Mouse (Mus musculus): Measurements from ENCODE around the gene Olfr315. TPM values are rescaled to one million over a fixed set of nuclear protein-coding genes. Genes with fewer than 3 reads are reported as not detected.

The Olfr315 gene
- polyA plus RNA-seq (2014; fragmentation: Illumina TruSeq; extraction: RNeasy Lipid Tissue Mini Kit (QIAGEN cat#74804)): not detected

GRCm38 (mm10) chr11:58772888-58773287 lies at the start of gene Olfr315:
Gene Olfr315 (plus strand): TSS chr11:58773188.

GRCm38 (mm10) chr11:58723914-58724313 lies 49.1 kb upstream of the Olfr315 start, which contains the start of gene Olfr318:
Gene Olfr318 (minus strand): TSS chr11:58724014.

GRCm38 (mm10) chr11:58738792-58739262 lies 34.2 kb upstream of the Olfr315 start, which contains the start of gene Olfr317:
Gene Olfr317 (minus strand): TSS chr11:58739212.

GRCm38 (mm10) chr11:58752434-58752833 lies 20.6 kb upstream of the Olfr315 start, which contains the start of gene Olfr316:
Gene Olfr316 (plus strand): TSS chr11:58752734.

GRCm38 (mm10) chr11:58782480-58783089 lies 9.6 kb downstream of the Olfr315 start, which contains the start of gene Olfr314:
Gene Olfr314 (plus strand): TSS chr11:58782952.

GRCm38 (mm10) chr11:58801558-58802228 lies 28.7 kb downstream of the Olfr315 start, which contains the start of gene Fam183b:
Gene Fam183b (minus strand): TSS chr11:58801960.

GRCm38 (mm10) chr11:58814700-58815099 lies 41.7 kb downstream of the Olfr315 start, which contains the start of gene Olfr313:
Gene Olfr313 (plus strand): TSS chr11:58815000.

GRCm38 (mm10) chr11:58828937-58829336 lies 55.9 kb downstream of the Olfr315 start, which contains the start of gene Olfr312:
Gene Olfr312 (plus strand): TSS chr11:58829237.

Other genes with a start within 250 kb of the Olfr315 start
- gene Olfr330, start 238.4 kb upstream of the Olfr315 start, polyA plus RNA-seq (2014; fragmentation: Illumina TruSeq; extraction: RNeasy Lipid Tissue Mini Kit (QIAGEN cat#74804)): 4.5 TPM
- 5.1 TPM for gene Olfr329-ps, start 226.8 kb upstream of the Olfr315 start, polyA plus RNA-seq (2014; fragmentation: Illumina TruSeq; extraction: RNeasy Lipid Tissue Mini Kit (QIAGEN cat#74804))
- 0.20 TPM for gene Olfr328, start 217.6 kb upstream of the Olfr315 start, polyA plus RNA-seq (2014; fragmentation: Illumina TruSeq; extraction: RNeasy Lipid Tissue Mini Kit (QIAGEN cat#74804))
- not detected for gene Olfr224, start 202.6 kb upstream of the Olfr315 start, polyA plus RNA-seq (2014; fragmentation: Illumina TruSeq; extraction: RNeasy Lipid Tissue Mini Kit (QIAGEN cat#74804))
- not detected for gene Olfr325, start 195.5 kb upstream of the Olfr315 start, polyA plus RNA-seq (2014; fragmentation: Illumina TruSeq; extraction: RNeasy Lipid Tissue Mini Kit (QIAGEN cat#74804))
- gene Olfr324, start 178.1 kb upstream of the Olfr315 start, polyA plus RNA-seq (2014; fragmentation: Illumina TruSeq; extraction: RNeasy Lipid Tissue Mini Kit (QIAGEN cat#74804)): not detected
- 0.80 TPM for gene 2210407C18Rik, start 157.1 kb upstream of the Olfr315 start, polyA plus RNA-seq (2014; fragmentation: Illumina TruSeq; extraction: RNeasy Lipid Tissue Mini Kit (QIAGEN cat#74804))
- not detected for gene Olfr323, start 142.7 kb upstream of the Olfr315 start, polyA plus RNA-seq (2014; fragmentation: Illumina TruSeq; extraction: RNeasy Lipid Tissue Mini Kit (QIAGEN cat#74804))
- not detected for gene Trim58, start 132.7 kb upstream of the Olfr315 start, polyA plus RNA-seq (2014; fragmentation: Illumina TruSeq; extraction: RNeasy Lipid Tissue Mini Kit (QIAGEN cat#74804))
- not detected for gene Olfr322, start 114.4 kb upstream of the Olfr315 start, polyA plus RNA-seq (2014; fragmentation: Illumina TruSeq; extraction: RNeasy Lipid Tissue Mini Kit (QIAGEN cat#74804))
- not detected for gene Olfr320, start 92.1 kb upstream of the Olfr315 start, polyA plus RNA-seq (2014; fragmentation: Illumina TruSeq; extraction: RNeasy Lipid Tissue Mini Kit (QIAGEN cat#74804))
- not detected for gene Olfr319, start 74.0 kb upstream of the Olfr315 start, polyA plus RNA-seq (2014; fragmentation: Illumina TruSeq; extraction: RNeasy Lipid Tissue Mini Kit (QIAGEN cat#74804))
- gene Olfr318, start 49.2 kb upstream of the Olfr315 start, polyA plus RNA-seq (2014; fragmentation: Illumina TruSeq; extraction: RNeasy Lipid Tissue Mini Kit (QIAGEN cat#74804)): not detected
- gene Olfr317, start 34.0 kb upstream of the Olfr315 start, polyA plus RNA-seq (2014; fragmentation: Illumina TruSeq; extraction: RNeasy Lipid Tissue Mini Kit (QIAGEN cat#74804)): not detected
- gene Olfr316, start 20.5 kb upstream of the Olfr315 start, polyA plus RNA-seq (2014; fragmentation: Illumina TruSeq; extraction: RNeasy Lipid Tissue Mini Kit (QIAGEN cat#74804)): not detected
- not detected for gene Olfr314, start 9.8 kb downstream of the Olfr315 start, polyA plus RNA-seq (2014; fragmentation: Illumina TruSeq; extraction: RNeasy Lipid Tissue Mini Kit (QIAGEN cat#74804))
- 17.5 TPM for gene Fam183b, start 28.8 kb downstream of the Olfr315 start, polyA plus RNA-seq (2014; fragmentation: Illumina TruSeq; extraction: RNeasy Lipid Tissue Mini Kit (QIAGEN cat#74804))
- gene Olfr313, start 41.8 kb downstream of the Olfr315 start, polyA plus RNA-seq (2014; fragmentation: Illumina TruSeq; extraction: RNeasy Lipid Tissue Mini Kit (QIAGEN cat#74804)): not detected
- not detected for gene Olfr312, start 56.0 kb downstream of the Olfr315 start, polyA plus RNA-seq (2014; fragmentation: Illumina TruSeq; extraction: RNeasy Lipid Tissue Mini Kit (QIAGEN cat#74804))
- not detected for gene Olfr311, start 66.1 kb downstream of the Olfr315 start, polyA plus RNA-seq (2014; fragmentation: Illumina TruSeq; extraction: RNeasy Lipid Tissue Mini Kit (QIAGEN cat#74804))
- gene Gm12258, start 74.0 kb downstream of the Olfr315 start, polyA plus RNA-seq (2014; fragmentation: Illumina TruSeq; extraction: RNeasy Lipid Tissue Mini Kit (QIAGEN cat#74804)): 5.8 TPM
- gene 2810021J22Rik, start 94.0 kb downstream of the Olfr315 start, polyA plus RNA-seq (2014; fragmentation: Illumina TruSeq; extraction: RNeasy Lipid Tissue Mini Kit (QIAGEN cat#74804)): 13.6 TPM
- 12.8 TPM for gene Zfp39, start 131.0 kb downstream of the Olfr315 start, polyA plus RNA-seq (2014; fragmentation: Illumina TruSeq; extraction: RNeasy Lipid Tissue Mini Kit (QIAGEN cat#74804))
- gene Btnl10, start 144.7 kb downstream of the Olfr315 start, polyA plus RNA-seq (2014; fragmentation: Illumina TruSeq; extraction: RNeasy Lipid Tissue Mini Kit (QIAGEN cat#74804)): not detected
- 10.8 TPM for gene Rnf187, start 165.7 kb downstream of the Olfr315 start, polyA plus RNA-seq (2014; fragmentation: Illumina TruSeq; extraction: RNeasy Lipid Tissue Mini Kit (QIAGEN cat#74804))
- gene Hist3h2ba, start 175.7 kb downstream of the Olfr315 start, polyA plus RNA-seq (2014; fragmentation: Illumina TruSeq; extraction: RNeasy Lipid Tissue Mini Kit (QIAGEN cat#74804)): not detected
- gene Hist3h2a, start 181.5 kb downstream of the Olfr315 start, polyA plus RNA-seq (2014; fragmentation: Illumina TruSeq; extraction: RNeasy Lipid Tissue Mini Kit (QIAGEN cat#74804)): 9.8 TPM
- gene Trim17, start 181.5 kb downstream of the Olfr315 start, polyA plus RNA-seq (2014; fragmentation: Illumina TruSeq; extraction: RNeasy Lipid Tissue Mini Kit (QIAGEN cat#74804)): 0.14 TPM
- 0.57 TPM for gene Trim11, start 204.9 kb downstream of the Olfr315 start, polyA plus RNA-seq (2014; fragmentation: Illumina TruSeq; extraction: RNeasy Lipid Tissue Mini Kit (QIAGEN cat#74804))